Mouse (Mus musculus) small intestine, adult 2 months (tissue): ENCODE measurements around the gene Ptpn13. TPM values are rescaled to one million over a fixed set of nuclear protein-coding genes. Genes with fewer than 3 reads are reported as not detected.

Experiments used
- H3K27ac ChIP-seq: fragments of 200-500 bp; 2 replicates; pipeline ENCODE4 v1.5.1; 2012; ENCODE audit warnings: low read depth, low read length, control low read depth, inconsistent platforms; ENCODE audit not compliant: insufficient read depth
- H3K27me3 ChIP-seq: fragments of 200-500 bp; 2 replicates; pipeline ENCODE4 v1.6.1; 2012; ENCODE audit warnings: mild to moderate bottlenecking, moderate library complexity, low read length, inconsistent platforms; ENCODE audit not compliant: control insufficient read depth, insufficient read depth
- H3K36me3 ChIP-seq: fragments of 200-500 bp; 2 replicates; pipeline ENCODE4 v1.6.1; 2012; ENCODE audit warnings: mild to moderate bottlenecking, low read length, control low read depth, inconsistent platforms; ENCODE audit not compliant: control insufficient read depth, insufficient read depth
- H3K4me1 ChIP-seq: fragments of 200-500 bp; 2 replicates; pipeline ENCODE4 v1.6.1; 2012; ENCODE audit warnings: low read length, inconsistent platforms, mixed read lengths; ENCODE audit not compliant: control insufficient read depth, insufficient read depth, insufficient read length
- H3K4me3 ChIP-seq: fragments of 200-500 bp; 2 replicates; pipeline ENCODE4 v1.5.1; 2012; ENCODE audit warnings: low read depth, mild to moderate bottlenecking, control low read depth, inconsistent platforms, low read length, moderate library complexity
- CTCF ChIP-seq: fragments of 200-500 bp; IDR thresholded peaks from 2 replicates; pipeline ENCODE4 v1.5.1; 2012; ENCODE audit warnings: low read depth, mild to moderate bottlenecking, control low read depth, inconsistent platforms, low read length, moderate library complexity, mixed read lengths; ENCODE audit not compliant: insufficient replicate concordance, insufficient read length; ENCODE audit errors: extremely low read depth
- POLR2A ChIP-seq: fragments of 200-500 bp; IDR thresholded peaks from 2 replicates; pipeline ENCODE4 v1.6.1; 2012; ENCODE audit warnings: low read depth, mild to moderate bottlenecking, control low read depth, inconsistent platforms, low read length, moderate library complexity
- WGBS: fragments of 180-500 bp; shearing (Covaris S2); methylation state at CpG from one replicate; pipeline ENCODE4 v1.1.7; 2018; 5-methylcytosine and 5-hydroxymethylcytosine counted together
- polyA plus RNA-seq: library from polyadenylated mRNA; depleted of rRNA; stranded (reverse); fragments of >200 nt; gene quantifications from 2 replicates; pipeline ENCODE4 v1.2.3, GENCODE M21; 2012

Ptpn13 gene
- polyA plus RNA-seq, 1 experiment = 1.2 TPM

- Histone ChIP-seq H3K36me3 (no peaks in the 10 kb centered on the region), H3K4me1 (no peaks in the 10 kb centered on the region), H3K27ac (no peak overlapping the region), H3K4me3 (no peak overlapping the region), H3K27me3 (no peaks in the 10 kb centered on the region)
- no peak for TF ChIP-seq CTCF
- TF ChIP-seq POLR2A = no peak
- WGBS = 76% methylated on average over 12 of the region's 12 CpGs
These were observed 20.6 kb upstream of the Ptpn13 start for GRCm38 (mm10) chr5:103404213-103404968.

- Histone ChIP-seq H3K4me3 (no peak overlapping the region), H3K27me3 (no peaks in the 10 kb centered on the region), H3K36me3 (no peaks in the 10 kb centered on the region), H3K27ac (no peak overlapping the region), H3K4me1 (no peaks in the 10 kb centered on the region)
- no peak for TF ChIP-seq POLR2A
- TF ChIP-seq CTCF = no peak
- WGBS = 24% methylated on average over 2 of the region's 2 CpGs
These were observed 19.1 kb upstream of the Ptpn13 start for GRCm38 (mm10) chr5:103405921-103406320.

DNA sequence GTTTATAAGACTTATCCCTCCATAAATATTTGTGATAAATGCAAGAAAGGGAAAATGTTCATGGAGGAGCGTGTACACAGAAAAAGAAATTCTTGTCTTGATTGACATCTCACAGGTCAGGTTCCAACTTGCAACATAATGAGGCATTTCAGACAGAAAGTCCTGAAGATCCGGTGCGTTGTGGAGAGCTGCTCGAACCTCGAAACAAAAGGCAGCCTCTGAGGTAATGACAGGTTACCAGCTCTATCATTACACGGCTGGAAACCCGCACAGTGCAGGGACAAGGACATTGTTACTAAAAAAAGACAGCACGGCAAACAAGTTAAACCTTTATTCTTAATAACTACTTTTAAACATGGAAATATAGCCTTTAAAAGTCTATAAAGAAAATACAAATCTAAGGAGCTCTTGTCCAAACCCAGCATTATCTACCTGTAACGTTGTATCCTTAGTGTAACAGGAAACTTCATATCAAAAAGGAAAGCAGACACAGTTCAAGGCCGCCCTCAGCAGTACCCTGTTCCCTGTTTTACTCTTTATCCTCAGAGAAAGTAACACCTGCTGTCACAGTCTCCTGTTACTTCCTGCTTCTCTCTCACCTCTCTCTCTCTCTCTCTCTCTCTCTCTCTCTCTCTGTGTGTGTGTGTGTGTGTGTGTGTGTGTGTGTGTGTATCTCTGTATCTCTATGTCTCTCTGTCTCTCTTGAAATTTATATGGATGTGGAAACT lies 12.8 kb upstream of the Ptpn13 start:
- Histone ChIP-seq H3K4me3 (no peak overlapping the region), H3K27me3 (no peaks in the 10 kb centered on the region), H3K36me3 (no peaks in the 10 kb centered on the region), H3K27ac (no peak overlapping the region), H3K4me1 (no peaks in the 10 kb centered on the region)
- TF ChIP-seq POLR2A (no peak), CTCF (no peak)
- 36% methylated on average over 10 of the region's 10 CpGs for WGBS

GRCm38 (mm10) chr5:103414542-103414941 lies 10.4 kb upstream of the Ptpn13 start:
- Histone ChIP-seq H3K27me3 (no peaks in the 10 kb centered on the region), H3K4me1 (no peaks in the 10 kb centered on the region), H3K27ac (no peak overlapping the region), H3K36me3 (no peaks in the 10 kb centered on the region), H3K4me3 (no peak overlapping the region)
- TF ChIP-seq CTCF (no peak), POLR2A (no peak)
- WGBS = 96% methylated on average over 3 of the region's 3 CpGs

DNA sequence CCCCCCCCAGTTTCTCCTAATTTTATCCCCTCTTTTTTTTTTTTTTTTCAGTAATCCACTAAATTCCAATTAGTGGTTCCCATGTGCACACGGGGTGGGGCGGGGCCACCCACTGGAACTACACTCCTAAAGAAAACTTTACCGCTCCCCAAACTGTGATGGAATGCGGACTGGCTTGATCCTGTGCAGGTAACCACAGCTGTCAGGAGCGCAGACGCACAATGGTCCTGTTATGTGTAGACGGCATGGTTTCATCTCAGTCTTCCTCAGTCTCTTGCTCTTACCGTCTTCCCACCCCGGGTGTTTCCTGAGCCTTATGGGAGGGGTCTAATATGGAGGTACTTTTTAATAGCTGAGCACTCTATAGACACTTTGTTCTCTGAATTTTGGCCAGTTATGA lies 7.0 kb upstream of the Ptpn13 start:
- TF ChIP-seq POLR2A (no peak), CTCF (no peak)
- Histone ChIP-seq H3K4me3 (no peak overlapping the region), H3K27me3 (no peaks in the 10 kb centered on the region), H3K36me3 (no peaks in the 10 kb centered on the region), H3K27ac (no peak overlapping the region), H3K4me1 (no peaks in the 10 kb centered on the region)
- WGBS = 88% methylated on average over 9 of the region's 9 CpGs

DNA sequence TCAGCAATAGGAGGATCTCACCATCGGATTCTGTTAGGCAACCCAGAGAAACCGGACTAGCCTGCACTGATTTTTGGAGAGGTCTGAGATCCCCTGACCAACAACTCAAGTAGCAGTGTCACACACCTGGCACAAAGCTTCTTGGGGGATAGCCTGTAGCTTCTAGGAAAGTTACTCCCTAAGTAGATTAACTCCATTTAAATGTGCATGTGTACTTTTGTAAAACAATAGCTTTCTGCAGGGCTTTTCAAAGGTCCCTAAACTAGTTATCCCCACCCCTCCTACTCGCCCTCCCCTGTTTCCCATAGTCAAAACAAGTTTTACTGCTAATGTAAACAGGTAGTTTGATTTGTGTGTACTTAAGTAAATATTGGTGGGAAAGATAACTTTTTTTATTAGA lies 6.1 kb upstream of the Ptpn13 start:
- TF ChIP-seq CTCF = no peak
- no peak for TF ChIP-seq POLR2A
- Histone ChIP-seq H3K4me1 (no peaks in the 10 kb centered on the region), H3K36me3 (no peaks in the 10 kb centered on the region), H3K27ac (no peak overlapping the region), H3K27me3 (no peaks in the 10 kb centered on the region), H3K4me3 (no peak overlapping the region)
- WGBS = 88% methylated on average over 3 of the region's 3 CpGs

DNA sequence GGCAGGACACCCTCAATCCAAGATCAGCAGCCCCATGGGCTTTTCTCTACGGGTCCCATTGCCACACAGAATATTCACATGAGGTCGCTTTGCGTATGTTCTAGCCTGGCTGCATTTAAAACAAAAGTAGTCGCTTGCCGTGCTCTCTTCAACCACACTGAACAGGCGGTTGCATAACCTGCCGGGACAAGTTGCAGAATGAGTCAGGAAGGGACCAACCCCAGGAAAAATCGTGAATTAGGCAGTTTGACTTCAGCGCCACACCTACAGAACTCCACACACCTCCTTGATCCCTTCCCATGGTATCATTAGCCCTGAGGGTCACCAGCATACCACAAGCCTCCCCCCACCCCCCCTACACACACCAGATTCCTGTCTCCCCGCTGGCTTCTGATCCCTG lies 4.4 kb upstream of the Ptpn13 start:
- Histone ChIP-seq H3K27me3 (peaks cover 2% of the 10 kb centered on the region; the same call in 1 of the 2 replicates), H3K4me3 (no peak overlapping the region), H3K4me1 (no peaks in the 10 kb centered on the region; the same call in 1 of the 2 replicates), H3K27ac (no peak overlapping the region), H3K36me3 (no peaks in the 10 kb centered on the region)
- 38% methylated on average over 10 of the region's 10 CpGs for WGBS
- TF ChIP-seq CTCF = no peak
- no peak for TF ChIP-seq POLR2A
